Mouse (Mus musculus) cerebellum, postnatal 25 days (tissue): Measurements from ENCODE around the gene Akip1.

Source experiments
- DNase-seq, 2 experiments: peaks; one replicate each; pipeline ENCODE4 v3.0.0; 2021; ENCODE audit warnings: mixed read lengths in 2 of 2

Akip1 gene

GRCm38 (mm10) chr7:109707023-109707785 lies 3.7 kb downstream of the Akip1 start:
- DNase-seq = peak; percentile 75 to 83

- DNase-seq = no peak
Observed at GRCm38 (mm10) chr7:109708961-109709382, 5.5 kb downstream of the Akip1 start.

GRCm38 (mm10) chr7:109710069-109710468 lies 6.6 kb downstream of the Akip1 start:
- no peak for DNase-seq

- DNase-seq = no peak
Observed at GRCm38 (mm10) chr7:109712198-109712597, 8.7 kb downstream of the Akip1 start.

- no peak for DNase-seq
Observed at GRCm38 (mm10) chr7:109713434-109713982, 10.0 kb downstream of the Akip1 start.

- peak in 1 of 2 experiments; percentile 58 for DNase-seq
Observed at GRCm38 (mm10) chr7:109719286-109719685, 15.8 kb downstream of the Akip1 start.

- DNase-seq = no peak
Observed at GRCm38 (mm10) chr7:109722618-109723017, 19.1 kb downstream of the Akip1 start.

GRCm38 (mm10) chr7:109723114-109723513 lies 19.6 kb downstream of the Akip1 start:
- DNase-seq = no peak

- no peak for DNase-seq
Observed at GRCm38 (mm10) chr7:109723697-109724096, 20.2 kb downstream of the Akip1 start, which contains the start of gene BC051019. TSS of gene BC051019 (minus strand) at chr7:109723850.

- DNase-seq = no peak
Observed at GRCm38 (mm10) chr7:109731626-109732025, 28.1 kb downstream of the Akip1 start, which contains the start of gene Ascl3. TSS of gene Ascl3 (minus strand) at chr7:109731726.

GRCm38 (mm10) chr7:109734806-109735205 lies 31.3 kb downstream of the Akip1 start:
- DNase-seq = no peak

- no peak for DNase-seq
Observed at GRCm38 (mm10) chr7:109739822-109740370, 36.4 kb downstream of the Akip1 start.

- DNase-seq = no peak
Observed at GRCm38 (mm10) chr7:109741060-109741459, 37.6 kb downstream of the Akip1 start.

GRCm38 (mm10) chr7:109741703-109742102 lies 38.2 kb downstream of the Akip1 start:
- no peak for DNase-seq

GRCm38 (mm10) chr7:109747747-109748146 lies 44.3 kb downstream of the Akip1 start:
- no peak for DNase-seq

GRCm38 (mm10) chr7:109751427-109752007 lies 48.0 kb downstream of the Akip1 start:
- peak in 1 of 2 experiments; percentile 19 for DNase-seq

GRCm38 (mm10) chr7:109752008-109752925 lies 48.8 kb downstream of the Akip1 start, which contains the start of gene Tmem9b:
TSS of gene Tmem9b (minus strand) at chr7:109752875.
- peak; percentile 88 to 89 for DNase-seq

- no peak for DNase-seq
Observed at GRCm38 (mm10) chr7:109754034-109754433, 50.5 kb downstream of the Akip1 start.

GRCm38 (mm10) chr7:109756291-109756690 lies 52.8 kb downstream of the Akip1 start:
- no peak for DNase-seq
